Mouse (Mus musculus) v-Abl transformed pro-B cells (cell line): ENCODE measurements around the gene Hoxc5.

ENCODE experiments used
- in situ Hi-C, 2 experiments: fragments of 400-800 bp; cut with MboI; formaldehyde crosslinking; loops; one replicate each; pipeline ENCODE4 v1.15.1; 2025; ENCODE audit not compliant: unreplicated experiment in 2 of 2

Hoxc5 gene

DNA sequence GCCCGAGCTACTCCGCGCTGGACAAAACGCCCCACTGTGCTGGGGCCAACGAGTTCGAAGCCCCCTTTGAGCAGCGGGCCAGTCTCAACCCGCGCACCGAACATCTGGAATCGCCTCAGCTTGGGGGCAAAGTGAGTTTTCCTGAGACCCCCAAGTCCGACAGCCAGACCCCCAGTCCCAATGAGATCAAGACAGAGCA is at the start of gene Hoxc5:
Hoxc5 (plus strand) TSS at position 132 of the 199 bp plus-strand sequence.
- in situ Hi-C loops, result loop anchor here in 1 of 2 experiments (10.0 kb wide), 1 partner anchor 202 kb away; no protein-coding TSS in a partner anchor

- in situ Hi-C loops, result no loop called here
These were observed 49.2 kb upstream of the Hoxc5 start for GRCm38 (mm10) chr15:102917972-102918572.

GRCm38 (mm10) chr15:102918611-102919265 is 48.5 kb upstream of the Hoxc5 start:
- in situ Hi-C loops, result no loop called here

- in situ Hi-C loops, result no loop called here
These were observed 47.7 kb upstream of the Hoxc5 start for GRCm38 (mm10) chr15:102919336-102920180.

DNA sequence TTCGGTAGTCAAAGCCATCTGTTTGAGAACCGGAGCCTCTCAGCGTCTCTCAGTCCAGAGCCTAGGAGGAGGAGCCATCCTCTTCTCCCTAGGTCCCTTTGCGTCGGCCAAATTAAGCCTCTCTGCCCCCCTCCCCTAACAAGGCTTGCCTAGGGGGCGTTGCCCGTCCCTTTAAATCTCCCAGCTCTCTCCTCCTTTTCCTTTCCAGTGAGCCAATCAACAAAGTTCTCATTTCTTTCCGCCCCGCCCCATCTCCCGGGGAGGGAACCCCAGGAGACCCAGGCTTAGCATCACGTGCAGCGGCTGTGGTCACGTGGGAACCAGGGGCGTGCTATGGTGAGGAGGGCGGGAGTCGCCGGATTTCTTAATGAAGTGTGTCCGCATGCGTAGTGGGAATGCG is 46.6 kb upstream of the Hoxc5 start:
- in situ Hi-C loops, result no loop called here

GRCm38 (mm10) chr15:102921053-102922011 is 45.9 kb upstream of the Hoxc5 start, which contains the start of gene Hoxc13:
Hoxc13 (plus strand) TSS chr15:102921103.
- in situ Hi-C loops, result no loop called here

DNA sequence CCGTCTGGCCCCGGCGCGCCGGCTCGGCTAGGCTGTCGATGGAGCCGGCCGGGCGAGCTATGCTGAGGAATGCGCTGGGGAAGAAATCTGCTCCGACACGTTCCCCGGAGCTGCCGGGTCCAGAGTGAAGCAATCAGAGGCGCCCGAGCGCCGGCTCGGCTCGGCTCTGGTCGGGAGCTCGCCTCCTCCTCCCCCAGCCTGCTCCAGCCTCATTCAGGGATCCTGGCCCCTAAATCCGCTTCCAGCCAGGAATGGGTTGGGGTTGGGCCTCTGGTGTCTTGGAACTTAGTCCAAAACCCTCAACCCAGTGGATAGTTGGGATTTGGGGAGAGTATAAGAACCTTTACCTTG is 45.3 kb upstream of the Hoxc5 start:
- in situ Hi-C loops, result no loop called here

- in situ Hi-C loops, result no loop called here
These were observed 44.4 kb upstream of the Hoxc5 start for GRCm38 (mm10) chr15:102922636-102923500.

DNA sequence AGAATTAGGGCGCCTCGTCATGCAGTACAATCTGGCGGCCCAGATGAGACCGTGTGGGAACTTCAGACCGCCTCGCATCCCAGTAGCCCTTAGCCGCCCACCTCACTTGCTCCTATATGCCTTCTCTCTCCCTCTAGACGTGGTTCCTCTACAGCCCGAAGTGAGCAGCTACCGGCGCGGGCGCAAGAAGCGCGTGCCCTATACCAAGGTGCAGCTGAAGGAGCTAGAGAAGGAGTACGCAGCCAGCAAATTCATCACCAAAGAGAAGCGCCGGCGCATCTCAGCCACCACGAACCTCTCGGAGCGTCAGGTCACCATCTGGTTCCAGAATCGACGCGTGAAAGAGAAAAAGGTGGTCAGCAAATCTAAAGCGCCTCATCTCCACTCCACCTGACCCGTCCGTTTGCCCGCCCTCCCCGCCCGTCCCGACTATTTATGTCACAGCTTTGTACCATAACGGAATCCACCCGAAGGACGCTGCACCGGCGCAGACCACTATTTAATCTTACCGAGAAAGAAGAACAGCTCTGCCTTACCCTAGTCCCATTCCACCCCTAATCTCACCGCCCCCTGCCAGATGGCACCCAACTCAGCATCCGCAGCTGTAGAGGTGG is 40.1 kb upstream of the Hoxc5 start:
- in situ Hi-C loops, result no loop called here

DNA sequence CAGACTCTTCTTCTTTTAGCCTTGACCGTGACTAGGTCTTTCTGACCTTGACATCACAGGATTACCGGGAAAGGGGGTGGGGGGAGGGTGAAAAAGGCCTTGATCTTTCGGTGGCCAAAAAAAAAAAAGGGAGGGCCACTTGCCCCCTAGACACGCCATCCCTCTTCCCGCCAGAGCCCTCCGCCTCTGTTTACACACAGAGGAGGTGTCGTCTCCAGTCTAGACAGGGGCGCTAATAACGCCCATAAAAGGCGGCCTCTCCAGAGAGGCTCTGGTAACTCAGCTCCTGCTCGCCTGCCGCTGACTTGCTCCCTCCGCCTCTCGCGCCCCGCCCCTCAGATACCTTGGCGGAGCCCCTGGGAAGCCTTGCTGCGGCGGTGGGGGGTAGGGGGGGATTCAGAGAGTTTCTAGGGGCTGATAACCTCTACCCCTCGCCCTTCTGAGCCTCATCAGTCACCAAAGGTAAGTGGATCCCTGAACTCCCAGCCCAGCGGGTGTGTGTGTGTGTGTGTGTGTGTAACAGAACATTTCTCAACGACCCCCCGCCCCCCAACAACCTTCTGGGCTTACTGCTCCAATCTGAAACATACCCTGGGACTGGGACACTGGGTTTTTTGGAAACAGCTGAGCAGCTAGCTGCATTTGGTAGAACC is 35.4 kb upstream of the Hoxc5 start:
- in situ Hi-C loops, result no loop called here

DNA sequence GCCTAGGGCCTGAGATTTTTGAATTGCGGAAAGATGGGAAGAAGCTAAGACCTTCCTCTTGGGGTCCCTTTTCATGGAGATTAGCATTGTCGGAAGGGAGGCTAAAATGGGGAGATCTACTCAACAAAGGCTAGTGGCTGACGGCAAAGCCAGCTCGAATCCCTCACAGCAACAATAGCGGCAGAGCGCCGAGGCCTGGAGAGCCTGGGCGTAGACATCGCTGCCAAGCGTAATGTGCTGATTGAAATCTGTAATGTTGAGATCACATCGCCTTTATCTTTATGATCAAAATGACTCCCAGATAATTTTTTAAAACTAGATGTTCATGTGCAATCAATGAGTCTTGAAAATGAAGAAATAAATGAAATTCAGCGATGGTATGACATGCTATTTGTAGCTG is 32.8 kb upstream of the Hoxc5 start:
- in situ Hi-C loops, result no loop called here

DNA sequence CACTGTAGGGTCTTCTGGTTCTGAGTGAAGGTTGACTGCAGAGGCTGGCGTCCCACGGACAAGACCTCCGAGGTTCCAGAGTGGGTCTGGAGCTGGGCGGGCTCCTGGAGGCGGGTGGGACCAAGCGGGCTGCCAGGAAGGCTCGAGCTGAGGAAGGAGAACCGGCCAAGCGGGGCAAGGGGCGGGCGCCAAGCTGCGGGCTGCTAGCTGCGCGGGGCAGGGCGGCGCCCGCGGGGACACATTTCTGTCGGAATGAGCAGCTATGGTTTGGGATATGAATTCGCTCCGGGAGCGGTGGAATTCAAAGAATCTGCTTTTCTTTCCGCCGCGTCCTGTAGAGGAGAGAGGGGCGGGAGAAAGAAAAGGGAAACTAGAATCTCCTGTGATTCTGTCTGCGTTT is 32.3 kb upstream of the Hoxc5 start:
- in situ Hi-C loops, result no loop called here

GRCm38 (mm10) chr15:102936279-102936972 is 30.8 kb upstream of the Hoxc5 start, which contains the start of gene Hoxc12:
Hoxc12 (plus strand) TSS chr15:102936757.
- in situ Hi-C loops, result no loop called here

DNA sequence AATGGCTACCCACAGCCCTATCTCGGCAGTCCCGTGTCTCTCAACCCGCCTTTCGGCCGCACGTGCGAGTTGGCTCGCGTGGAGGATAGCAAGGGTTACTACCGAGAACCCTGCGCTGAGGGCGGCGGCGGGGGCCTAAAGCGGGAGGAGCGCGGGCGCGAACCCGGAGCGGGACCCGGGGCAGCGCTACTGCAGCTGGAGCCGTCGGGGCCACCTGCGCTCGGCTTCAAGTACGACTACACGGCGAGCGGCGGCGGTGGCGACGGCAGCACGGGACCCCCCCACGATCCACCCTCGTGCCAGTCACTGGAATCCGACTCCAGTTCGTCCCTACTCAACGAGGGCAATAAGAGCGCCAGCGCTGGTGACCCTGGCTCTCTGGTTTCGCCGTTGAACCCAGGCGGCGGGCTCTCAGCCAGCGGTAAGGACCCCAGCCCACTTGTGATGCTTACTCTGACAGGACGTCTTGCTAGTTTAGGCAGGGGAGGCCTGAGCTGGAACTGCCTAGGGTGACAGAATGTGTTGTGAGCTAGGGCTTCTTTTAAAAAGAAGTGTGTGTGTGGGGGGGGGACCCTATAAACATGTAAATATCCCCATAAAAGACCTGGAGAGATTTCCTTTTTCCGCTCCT is 30.1 kb upstream of the Hoxc5 start:
- in situ Hi-C loops, result no loop called here

DNA sequence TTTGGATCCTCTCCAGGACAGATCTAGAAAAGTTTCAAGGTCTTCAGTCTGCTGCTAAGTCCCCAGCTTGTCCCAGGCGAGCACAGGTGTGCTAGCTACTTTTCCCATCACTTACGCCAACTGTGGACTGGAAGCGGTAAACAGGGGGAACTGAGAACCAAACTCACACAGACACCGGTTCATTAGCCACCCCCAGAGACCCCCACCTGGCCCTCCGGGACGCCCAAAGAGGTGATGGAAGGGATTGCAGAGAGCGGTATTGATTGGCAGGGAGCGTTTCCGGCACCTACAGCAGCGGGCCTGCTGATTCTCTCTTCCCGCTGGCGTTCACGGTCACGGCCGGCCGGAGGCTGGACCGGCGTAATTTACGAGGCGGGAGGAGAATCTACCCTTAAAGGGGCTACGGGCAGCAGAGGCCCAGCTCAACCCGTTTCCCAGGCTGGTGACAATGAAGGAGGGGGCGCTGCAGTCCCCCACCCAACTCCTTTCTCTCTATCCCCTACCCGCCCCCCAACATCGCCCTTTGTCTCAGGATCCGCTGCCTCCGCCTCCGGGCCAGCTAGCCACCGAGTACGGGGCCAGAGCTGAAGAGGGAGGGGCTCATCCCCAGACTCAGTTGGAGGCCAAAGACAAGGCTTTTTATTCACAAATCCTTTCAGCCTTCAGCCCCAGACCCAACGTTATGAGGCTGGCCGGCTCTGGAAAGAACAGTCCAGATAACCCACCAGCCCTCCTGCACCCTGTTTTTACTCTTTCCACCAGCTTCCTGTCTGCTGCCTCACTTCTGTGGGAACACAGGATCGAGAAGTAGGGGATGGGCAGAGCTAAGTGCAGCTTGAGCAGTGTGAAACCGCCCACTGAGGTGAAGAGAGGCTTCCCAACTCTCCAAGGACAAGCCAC is 27.7 kb upstream of the Hoxc5 start:
- in situ Hi-C loops, result no loop called here

DNA sequence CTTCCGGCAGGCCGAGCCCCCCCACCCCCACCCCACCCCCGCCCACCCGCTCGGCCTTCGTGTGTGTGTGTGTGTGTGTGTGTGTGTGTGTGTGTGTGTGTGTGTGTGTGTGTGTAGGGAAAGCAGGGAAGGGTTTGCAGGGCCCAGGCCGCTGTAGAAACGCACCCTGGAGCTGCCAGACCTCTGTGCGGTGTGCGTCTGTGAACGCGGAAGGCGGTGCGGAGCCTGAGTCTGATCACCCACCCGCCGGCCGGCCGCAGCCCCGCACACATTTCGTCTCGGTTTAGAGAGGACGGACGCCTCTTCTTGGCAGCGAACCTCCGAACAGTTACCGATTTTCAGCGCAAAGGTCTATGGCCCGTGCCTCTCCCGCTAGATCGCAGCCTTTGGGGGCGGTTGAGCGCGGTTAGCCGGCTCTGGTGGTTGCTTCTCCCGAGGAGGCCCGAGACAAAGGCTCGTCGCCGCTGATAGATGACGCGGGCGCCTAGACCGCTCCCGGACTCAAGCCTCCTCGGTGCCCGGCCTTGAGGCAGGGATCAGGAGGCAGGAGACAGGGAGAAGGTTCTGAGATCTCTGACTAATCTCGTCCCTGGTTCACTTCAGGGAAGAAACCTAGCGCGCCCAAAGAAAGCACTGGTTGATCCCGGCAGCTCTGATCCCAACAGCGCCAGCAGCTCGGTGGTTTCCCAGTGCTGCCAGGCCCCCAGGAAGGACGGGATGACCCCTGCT is 24.3 kb upstream of the Hoxc5 start:
- in situ Hi-C loops, result no loop called here
